Mouse (Mus musculus) olfactory bulb, adult 2 months (tissue): ENCODE data around the gene Ptges2.

Source experiments
- CTCF ChIP-seq: fragments of 200-500 bp; IDR thresholded peaks from 2 replicates; pipeline ENCODE4 v1.5.1; 2012; ENCODE audit warnings: low read depth, mild to moderate bottlenecking, low read length, moderate library complexity; ENCODE audit not compliant: insufficient read depth
- POLR2A ChIP-seq: fragments of 200-500 bp; IDR thresholded peaks from 2 replicates; pipeline ENCODE4 v1.6.1; 2012; ENCODE audit warnings: mild to moderate bottlenecking, low read depth, low read length, moderate library complexity; ENCODE audit not compliant: insufficient read depth

DNA sequence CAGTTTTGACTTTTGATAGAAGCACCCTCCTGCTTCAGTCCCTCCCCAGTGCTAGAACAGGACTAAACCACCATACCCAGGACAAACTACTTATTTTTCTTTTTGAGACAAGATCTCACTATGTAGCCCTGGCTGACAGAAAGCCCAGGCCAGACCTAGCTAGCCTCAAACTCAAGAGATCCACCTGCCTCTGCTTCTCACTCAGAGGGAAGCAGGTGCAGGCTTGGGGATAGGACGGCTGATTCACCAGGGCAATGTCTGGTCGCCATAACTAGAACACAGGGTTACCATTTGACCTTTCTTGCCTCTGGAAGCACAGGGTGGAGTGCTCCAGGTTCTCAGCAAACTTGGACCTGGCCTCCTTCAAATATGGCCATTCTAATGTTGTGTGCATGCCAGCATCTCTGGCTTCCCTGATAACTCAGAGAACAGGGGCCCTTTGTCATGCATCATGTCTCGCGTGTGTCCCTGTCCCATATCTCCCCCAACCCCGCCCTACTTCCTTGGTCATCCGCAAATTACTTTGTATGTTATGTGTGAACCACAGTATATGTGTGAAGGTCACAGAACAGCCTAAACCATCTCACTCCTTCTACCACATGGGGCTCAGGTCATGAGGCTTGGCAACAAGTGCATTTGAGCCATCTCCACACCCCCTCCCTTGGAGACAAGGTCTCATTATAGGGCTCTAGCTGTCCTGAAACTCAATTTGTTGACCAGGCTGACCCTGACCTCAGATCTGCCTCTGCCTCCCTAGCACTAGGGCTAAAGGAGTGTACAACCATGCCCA is 17.2 kb downstream of the Ptges2 start:
- TF ChIP-seq POLR2A (no peak), CTCF (no peak)
